Mouse (Mus musculus) thymus, postnatal 36 days (tissue): ENCODE data around the gene Iffo1.

Experiments used
- DNase-seq, 2 experiments: peaks; one replicate each; pipeline ENCODE4 v3.0.0; 2022; ENCODE audit warnings: mixed read lengths in 2 of 2

Gene Iffo1

GRCm38 (mm10) chr6:125143128-125143527, 1.9 kb upstream of the Iffo1 start:
- no peak for DNase-seq

- DNase-seq: no peak
Measured at GRCm38 (mm10) chr6:125143904-125144303, 1.1 kb upstream of the Iffo1 start.

GRCm38 (mm10) chr6:125145479-125145951, 474 bp downstream of the Iffo1 start:
- no peak for DNase-seq

- DNase-seq: no peak
Measured at GRCm38 (mm10) chr6:125146148-125146547, 1.1 kb downstream of the Iffo1 start.

- no peak for DNase-seq
Measured at GRCm38 (mm10) chr6:125146797-125147196, 1.8 kb downstream of the Iffo1 start.

DNA sequence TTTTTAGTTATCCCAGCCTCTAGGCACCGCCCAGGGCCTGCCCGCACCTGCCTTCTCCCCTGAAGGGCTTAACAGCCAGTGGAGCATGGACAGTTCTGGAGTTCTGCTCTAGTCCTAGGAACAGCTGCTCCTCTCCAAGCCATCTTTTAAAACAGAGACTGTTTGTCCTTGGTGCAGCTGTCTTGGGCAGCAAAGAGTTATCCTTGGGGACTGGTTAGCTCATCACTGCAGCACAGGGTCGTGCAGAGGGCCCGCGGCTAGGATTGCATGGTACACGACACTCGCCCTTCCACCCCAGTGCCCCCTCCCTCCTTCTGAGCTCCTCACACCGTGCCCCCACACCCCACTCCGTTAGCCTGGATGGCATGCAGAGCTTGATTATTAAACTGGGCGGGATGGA, 2.3 kb downstream of the Iffo1 start:
- DNase-seq: no peak

DNA sequence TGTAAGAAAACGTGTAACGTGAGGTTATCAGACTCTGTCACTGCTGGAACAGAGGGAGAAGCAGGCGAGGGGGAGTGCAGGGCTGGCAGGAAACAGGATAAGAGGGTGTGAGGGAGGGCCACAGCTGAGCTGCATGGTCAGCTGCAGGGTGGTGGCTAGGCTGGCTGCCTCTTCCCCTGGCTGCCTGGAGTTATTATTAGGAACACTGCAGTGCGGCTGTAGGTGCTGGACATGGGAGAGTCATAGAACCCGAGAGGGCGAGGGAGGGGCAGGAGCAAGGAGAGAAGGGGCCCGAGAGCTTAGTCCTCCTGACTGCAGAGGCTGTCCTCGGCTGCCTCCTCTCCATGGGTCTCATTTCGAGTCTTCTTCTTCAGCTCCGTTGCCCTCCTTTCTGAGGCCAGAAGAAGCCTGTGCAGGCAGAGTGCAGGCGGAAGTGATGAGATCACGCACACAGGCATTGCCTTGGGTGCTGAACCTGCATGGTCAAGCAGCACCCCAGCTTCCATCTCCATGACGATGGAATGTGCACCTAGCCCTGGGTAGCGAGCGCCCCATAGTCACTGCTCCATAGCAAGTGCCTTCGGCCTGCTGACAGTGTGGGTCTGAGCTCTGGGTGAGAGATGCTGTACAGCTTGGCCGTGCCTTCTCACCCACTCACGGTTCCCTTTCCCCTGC, 3.3 kb downstream of the Iffo1 start:
- no peak for DNase-seq

- DNase-seq: no peak
Measured at GRCm38 (mm10) chr6:125148926-125149568, 4.0 kb downstream of the Iffo1 start.

- no peak for DNase-seq
Measured at GRCm38 (mm10) chr6:125149569-125149950, 4.5 kb downstream of the Iffo1 start.

GRCm38 (mm10) chr6:125152212-125153017, 7.4 kb downstream of the Iffo1 start:
- DNase-seq: no peak

DNA sequence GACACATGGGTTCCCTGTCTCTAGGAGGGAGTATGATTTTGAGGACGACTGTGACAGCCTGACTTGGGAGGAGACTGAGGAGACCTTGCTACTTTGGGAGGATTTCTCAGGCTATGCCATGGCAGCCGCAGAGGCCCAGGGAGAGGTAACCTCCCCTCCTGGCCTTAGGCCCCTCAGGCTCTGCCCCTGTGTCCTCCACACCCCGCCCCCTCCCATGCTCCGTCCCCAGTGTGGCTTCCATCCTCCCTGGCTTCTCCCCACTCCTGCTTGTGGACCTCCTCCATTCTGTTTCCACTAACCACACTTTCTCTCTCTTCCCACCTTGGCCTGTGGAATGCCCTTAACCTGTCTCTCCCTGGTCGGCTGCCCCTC, 8.0 kb downstream of the Iffo1 start:
- DNase-seq: no peak

DNA sequence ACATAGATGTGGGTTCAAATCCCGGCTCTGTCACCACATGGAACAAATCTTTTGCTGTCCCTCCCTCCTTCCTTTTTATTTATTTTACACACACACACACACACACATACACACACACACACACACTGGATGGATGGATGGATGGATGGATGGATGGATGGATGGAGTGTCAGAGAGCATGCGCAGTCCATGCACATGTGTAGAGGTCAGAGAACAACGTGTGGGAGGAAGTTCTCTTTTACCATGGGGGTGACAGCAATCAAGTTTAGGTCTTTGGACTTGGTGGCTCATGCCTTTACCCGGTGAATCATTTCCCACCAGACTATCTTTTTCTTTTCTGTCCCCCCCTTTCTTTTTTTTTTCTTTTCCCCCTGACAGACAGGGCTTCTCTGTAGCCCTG, 8.6 kb downstream of the Iffo1 start:
- no peak for DNase-seq

- no peak for DNase-seq
Measured at GRCm38 (mm10) chr6:125154550-125154949, 9.5 kb downstream of the Iffo1 start.

GRCm38 (mm10) chr6:125155262-125155661, 10.2 kb downstream of the Iffo1 start:
- DNase-seq: no peak

- DNase-seq: no peak
Measured at GRCm38 (mm10) chr6:125156491-125156890, 11.4 kb downstream of the Iffo1 start.

GRCm38 (mm10) chr6:125156903-125157614, 12.0 kb downstream of the Iffo1 start:
- no peak for DNase-seq

DNA sequence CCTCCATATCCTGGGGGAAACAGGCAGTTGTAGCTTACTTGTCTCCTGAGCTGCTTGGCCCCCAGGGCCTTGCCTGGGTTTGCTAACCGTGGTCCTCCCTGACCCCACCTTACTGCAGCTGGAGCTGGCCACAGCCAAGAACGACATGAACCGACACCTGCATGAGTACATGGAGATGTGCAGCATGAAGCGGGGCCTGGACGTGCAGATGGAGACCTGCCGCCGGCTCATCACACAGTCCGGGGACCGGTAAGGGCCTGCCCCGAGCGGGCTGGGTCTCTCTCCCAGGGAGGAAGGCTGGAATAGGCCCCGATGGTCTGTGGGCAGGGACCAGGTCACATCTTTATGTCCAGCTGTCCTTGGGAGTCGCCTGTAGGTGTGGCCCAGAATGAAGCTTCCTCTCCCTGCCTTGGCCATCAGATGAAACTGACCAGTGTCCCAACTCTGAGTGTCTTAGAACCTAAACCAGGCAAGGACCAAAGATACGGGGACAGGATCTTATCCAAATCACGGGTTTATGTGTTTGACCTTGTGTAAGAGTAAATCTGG, 14.0 kb downstream of the Iffo1 start:
- no peak for DNase-seq

GRCm38 (mm10) chr6:125159773-125160557, 14.9 kb downstream of the Iffo1 start:
- no peak for DNase-seq

DNA sequence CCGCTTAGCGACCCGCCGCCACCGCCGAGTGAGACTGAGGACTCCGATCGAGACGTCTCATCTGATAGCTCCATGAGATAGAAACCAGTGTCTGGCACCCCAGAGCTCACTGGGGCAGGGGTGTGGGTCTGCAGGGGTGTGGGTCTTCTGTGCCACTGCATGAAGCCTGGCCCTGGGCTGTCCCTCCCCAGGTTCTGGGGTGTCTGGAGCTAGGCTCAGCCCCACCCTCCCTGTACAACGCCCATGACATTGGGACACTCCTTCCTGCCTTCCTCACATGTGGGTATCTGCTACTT, 15.5 kb downstream of the Iffo1 start:
- DNase-seq: no peak

- DNase-seq: no peak
Measured at GRCm38 (mm10) chr6:125160854-125161760, 16.1 kb downstream of the Iffo1 start.

DNA sequence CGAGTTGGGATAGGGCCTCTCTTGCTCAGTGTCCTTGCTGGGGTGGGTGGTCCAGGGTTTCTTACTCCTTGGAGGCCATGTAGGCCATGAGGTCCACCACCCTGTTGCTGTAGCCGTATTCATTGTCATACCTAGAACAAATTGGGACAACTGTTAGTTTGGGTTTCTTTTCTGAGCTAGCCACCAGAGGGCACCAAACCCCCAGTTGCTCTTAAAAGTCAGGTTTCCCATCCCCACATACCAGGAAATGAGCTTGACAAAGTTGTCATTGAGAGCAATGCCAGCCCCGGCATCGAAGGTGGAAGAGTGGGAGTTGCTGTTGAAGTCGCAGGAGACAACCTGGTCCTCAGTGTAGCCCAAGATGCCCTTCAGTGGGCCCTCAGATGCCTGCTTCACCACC, 16.9 kb downstream of the Iffo1 start:
- DNase-seq: peak; percentile 76 to 77
